Mouse (Mus musculus): Measurements from ENCODE around the gene Larp4. TPM values are rescaled to one million over a fixed set of nuclear protein-coding genes. Genes with fewer than 3 reads are reported as not detected.

The Larp4 gene
- polyA plus RNA-seq, 2 experiments = 12.1 to 20.8 TPM

DNA sequence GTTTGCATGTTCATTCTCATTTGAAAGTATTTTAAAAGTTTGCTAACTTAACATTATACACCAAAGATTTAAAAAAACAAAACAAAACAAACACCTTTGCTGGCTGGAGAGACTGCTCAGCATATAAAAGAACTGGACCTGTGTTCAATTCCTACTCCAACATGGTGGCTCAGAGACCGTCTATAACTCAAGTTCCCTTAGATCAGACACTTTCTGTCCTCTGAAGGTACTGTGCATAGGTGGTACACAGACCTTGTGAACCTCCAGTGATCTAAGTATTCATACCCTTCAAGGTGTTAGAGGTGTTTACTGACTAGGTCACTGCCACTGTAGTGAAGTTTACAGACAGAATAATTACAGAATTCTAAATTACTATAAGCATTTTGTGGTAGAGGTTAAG, 9.4 kb downstream of the Larp4 start:
- Histone ChIP-seq H3K27ac (no peak overlapping the region), H3K4me1 (replicated peaks; ENCODE audit: control insufficient read depth in 2 of 2, insufficient read depth in 2 of 2, low read length in 1 of 2) (0 out of 4 replicates have a peak, but pooled peaks cover 0 to 2% of the 10 kb centered on the region in 2 experiments), H3K36me3 (replicated peaks; ENCODE audit: control insufficient read depth, insufficient read depth, low read depth) (no peaks in the 10 kb centered on the region), H3K9ac (replicated peaks) (no peak overlapping the region), H3K9me3 (ENCODE audit: control insufficient read depth, low read length) (no peaks in the 10 kb centered on the region), H3K4me3 (ENCODE audit: insufficient read depth in 1 of 2, low read depth in 2 of 2, low read length in 2 of 2) (no peak overlapping the region), H3K27me3 (ENCODE audit: control insufficient read depth, insufficient read depth, low read length) (no peaks in the 10 kb centered on the region), H3K4me2 (ENCODE audit: low read depth) (no peak overlapping the region)
- TF ChIP-seq CTCF (IDR thresholded peaks at IDR 0.05; ENCODE audit: low read depth) = no peak
- TF ChIP-seq EP300 (IDR thresholded peaks at IDR 0.05; ENCODE audit: low read depth) = no peak
- DNase-seq (ENCODE audit: low read depth in 3 of 3, low spot score in 3 of 3) (no peak), ATAC-seq (ENCODE audit: insufficient read depth) (no peak)
- WGBS (ENCODE audit: insufficient replicate concordance) = 59% methylated on average over 1 of the region's 1 CpGs

DNA sequence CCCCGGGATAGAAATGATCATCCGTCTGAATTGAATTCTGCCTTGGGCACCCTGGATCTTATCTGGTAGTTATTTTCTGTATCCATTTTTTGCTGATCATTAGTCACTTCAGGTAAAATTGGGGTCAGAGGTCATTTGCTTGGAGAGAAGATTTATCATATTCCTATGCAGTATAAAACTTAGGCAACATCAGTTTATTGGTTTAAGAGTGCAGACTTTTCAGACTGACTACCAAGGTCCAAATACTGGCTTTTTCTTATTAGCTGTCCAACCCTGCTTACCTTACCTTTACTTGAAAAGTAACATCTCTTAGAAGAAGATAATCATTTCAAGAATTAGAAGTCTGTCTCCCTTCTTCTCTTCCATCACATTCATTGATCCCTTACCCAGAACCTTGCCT, 9.8 kb downstream of the Larp4 start:
- no peak overlapping the region for H3K4me2 ChIP-seq (ENCODE audit: low read depth)
- no peaks in the 10 kb centered on the region for H3K36me3 ChIP-seq (replicated peaks; ENCODE audit: control insufficient read depth, insufficient read depth, low read depth)
- no peak overlapping the region for H3K27ac ChIP-seq
- H3K9ac ChIP-seq (replicated peaks) = no peak overlapping the region
- H3K27me3 ChIP-seq (ENCODE audit: control insufficient read depth, insufficient read depth, low read length) = no peaks in the 10 kb centered on the region
- H3K4me1 ChIP-seq (replicated peaks; ENCODE audit: control insufficient read depth in 2 of 2, insufficient read depth in 2 of 2, low read length in 1 of 2) = 0 out of 4 replicates have a peak, but pooled peaks cover 0 to 2% of the 10 kb centered on the region in 2 experiments
- no peak for DNase-seq (ENCODE audit: low read depth in 3 of 3, low spot score in 3 of 3)
- no peak for ATAC-seq (ENCODE audit: insufficient read depth)
- TF ChIP-seq CTCF (IDR thresholded peaks at IDR 0.05; ENCODE audit: low read depth) (no peak), EP300 (IDR thresholded peaks at IDR 0.05; ENCODE audit: low read depth) (no peak)
- no peaks in the 10 kb centered on the region for H3K9me3 ChIP-seq (ENCODE audit: control insufficient read depth, low read length)
- 76% methylated on average over 2 of the region's 2 CpGs for WGBS (ENCODE audit: insufficient replicate concordance)
- no peak overlapping the region for H3K4me3 ChIP-seq (ENCODE audit: insufficient read depth in 1 of 2, low read depth in 2 of 2, low read length in 2 of 2)

DNA sequence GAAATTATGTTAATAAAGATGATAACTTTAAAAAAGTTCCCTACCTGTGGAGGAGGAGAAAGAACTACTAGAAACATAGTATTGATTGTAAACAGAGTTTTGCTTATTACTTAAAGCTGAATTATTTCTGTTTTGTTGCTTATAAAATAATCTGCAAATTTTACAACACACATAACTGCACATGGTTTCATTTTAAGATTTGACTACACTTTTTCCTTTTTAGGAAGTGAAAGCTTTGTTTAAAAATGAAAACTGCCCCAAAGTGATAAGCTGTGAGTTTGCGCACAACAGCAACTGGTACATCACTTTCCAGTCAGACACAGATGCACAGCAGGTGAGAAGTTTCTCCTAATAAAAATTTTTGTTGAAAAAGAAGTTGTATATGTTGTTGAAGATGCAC, 23.2 kb downstream of the Larp4 start:
- H3K27ac ChIP-seq = no peak overlapping the region
- TF ChIP-seq EP300 (IDR thresholded peaks at IDR 0.05; ENCODE audit: low read depth) (no peak), CTCF (IDR thresholded peaks at IDR 0.05; ENCODE audit: low read depth) (no peak)
- WGBS (ENCODE audit: insufficient replicate concordance) = 78% methylated on average over 1 of the region's 1 CpGs
- H3K9me3 ChIP-seq (ENCODE audit: control insufficient read depth, low read length) = no peaks in the 10 kb centered on the region
- peaks cover 28% of the 10 kb centered on the region for H3K36me3 ChIP-seq (replicated peaks; ENCODE audit: control insufficient read depth, insufficient read depth, low read depth)
- H3K4me1 ChIP-seq (replicated peaks; ENCODE audit: control insufficient read depth in 2 of 2, insufficient read depth in 2 of 2, low read length in 1 of 2) = no peaks in the 10 kb centered on the region
- no peak overlapping the region for H3K4me3 ChIP-seq (ENCODE audit: insufficient read depth in 1 of 2, low read depth in 2 of 2, low read length in 2 of 2)
- H3K4me2 ChIP-seq (ENCODE audit: low read depth) = no peak overlapping the region
- H3K27me3 ChIP-seq (ENCODE audit: control insufficient read depth, insufficient read depth, low read length) = no peaks in the 10 kb centered on the region
- H3K9ac ChIP-seq (replicated peaks) = no peak overlapping the region
- ATAC-seq (ENCODE audit: insufficient read depth) (no peak), DNase-seq (ENCODE audit: low read depth in 3 of 3, low spot score in 3 of 3) (no peak)

DNA sequence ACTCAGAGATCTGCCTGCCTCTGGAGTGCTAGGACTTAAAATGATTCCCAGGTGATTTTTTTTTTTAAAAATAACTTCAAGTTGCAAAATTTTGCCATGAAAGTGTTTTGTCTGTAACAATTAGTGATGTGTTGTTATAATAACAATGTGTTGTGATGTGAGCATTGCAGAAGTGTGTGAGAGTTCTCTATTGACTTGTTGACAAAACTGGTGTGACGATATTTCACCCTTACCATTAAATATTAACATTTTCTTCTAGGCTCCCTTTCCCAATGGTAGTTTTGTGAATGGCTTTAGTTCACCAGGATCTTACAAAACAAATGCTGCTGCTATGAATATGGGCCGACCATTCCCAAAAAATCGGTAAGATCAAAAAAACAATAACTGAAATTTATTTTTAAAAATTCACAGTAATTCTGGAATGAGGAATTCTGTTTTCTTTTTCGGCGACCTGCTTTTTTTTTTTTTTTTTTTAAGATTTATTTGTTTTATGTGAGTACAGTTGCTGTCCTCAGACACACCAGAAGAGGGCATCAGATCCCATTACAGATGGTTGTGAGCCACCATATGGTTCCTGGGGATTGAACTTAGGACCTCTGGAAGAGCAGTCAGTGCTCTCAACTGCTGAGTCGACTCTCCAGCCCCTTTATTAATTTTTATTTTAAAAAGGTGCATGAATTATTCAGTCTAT, 27.4 kb downstream of the Larp4 start:
- DNase-seq (ENCODE audit: low read depth in 3 of 3, low spot score in 3 of 3) (no peak), ATAC-seq (ENCODE audit: insufficient read depth) (no peak)
- no peaks in the 10 kb centered on the region for H3K9me3 ChIP-seq (ENCODE audit: control insufficient read depth, low read length)
- no peak overlapping the region for H3K9ac ChIP-seq (replicated peaks)
- H3K4me1 ChIP-seq (replicated peaks; ENCODE audit: control insufficient read depth in 2 of 2, insufficient read depth in 2 of 2, low read length in 1 of 2) = no peaks in the 10 kb centered on the region
- H3K27ac ChIP-seq = no peak overlapping the region
- no peak overlapping the region for H3K4me3 ChIP-seq (ENCODE audit: insufficient read depth in 1 of 2, low read depth in 2 of 2, low read length in 2 of 2)
- TF ChIP-seq EP300 (IDR thresholded peaks at IDR 0.05; ENCODE audit: low read depth) (no peak), CTCF (IDR thresholded peaks at IDR 0.05; ENCODE audit: low read depth) (no peak)
- no peaks in the 10 kb centered on the region for H3K27me3 ChIP-seq (ENCODE audit: control insufficient read depth, insufficient read depth, low read length)
- H3K36me3 ChIP-seq (replicated peaks; ENCODE audit: control insufficient read depth, insufficient read depth, low read depth) = peaks cover 16% of the 10 kb centered on the region
- H3K4me2 ChIP-seq (ENCODE audit: low read depth) = no peak overlapping the region
- WGBS (ENCODE audit: insufficient replicate concordance) = 82% methylated on average over 6 of the region's 6 CpGs

DNA sequence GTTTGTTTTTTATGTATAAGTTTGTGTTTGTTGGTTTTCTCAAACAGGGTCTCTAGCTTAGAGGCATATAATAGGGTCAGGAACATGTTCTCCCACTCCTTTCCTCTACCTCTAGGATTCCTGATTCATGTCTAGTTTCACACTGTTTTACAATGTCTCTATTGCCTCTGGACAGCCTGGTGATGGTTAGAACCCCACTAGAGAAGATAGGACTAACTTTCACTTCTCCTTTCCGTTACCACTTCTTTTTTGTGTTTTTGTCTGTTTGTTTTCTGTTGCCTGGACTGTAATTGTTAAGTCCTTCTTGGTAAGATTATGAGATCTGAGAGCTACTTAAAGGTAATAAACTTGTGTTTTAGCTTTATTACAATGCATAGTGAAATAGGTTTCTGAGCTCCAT, 29.5 kb downstream of the Larp4 start:
- Histone ChIP-seq H3K4me3 (ENCODE audit: insufficient read depth in 1 of 2, low read depth in 2 of 2, low read length in 2 of 2) (no peak overlapping the region), H3K27ac (no peak overlapping the region), H3K9me3 (ENCODE audit: control insufficient read depth, low read length) (no peaks in the 10 kb centered on the region), H3K4me1 (replicated peaks; ENCODE audit: control insufficient read depth in 2 of 2, insufficient read depth in 2 of 2, low read length in 1 of 2) (no peaks in the 10 kb centered on the region), H3K4me2 (ENCODE audit: low read depth) (no peak overlapping the region), H3K36me3 (replicated peaks; ENCODE audit: control insufficient read depth, insufficient read depth, low read depth) (peaks cover 26% of the 10 kb centered on the region), H3K27me3 (ENCODE audit: control insufficient read depth, insufficient read depth, low read length) (no peaks in the 10 kb centered on the region), H3K9ac (replicated peaks) (no peak overlapping the region)
- WGBS (ENCODE audit: insufficient replicate concordance) = 88% methylated on average over 1 of the region's 1 CpGs
- no peak for TF ChIP-seq CTCF (IDR thresholded peaks at IDR 0.05; ENCODE audit: low read depth)
- ATAC-seq (ENCODE audit: insufficient read depth) (no peak), DNase-seq (ENCODE audit: low read depth in 3 of 3, low spot score in 3 of 3) (no peak)

Measured in liver, embryonic 14.5 days (tissue).